ENCODE assay signal across 9 mouse cellular contexts in the genomic region with DNA sequence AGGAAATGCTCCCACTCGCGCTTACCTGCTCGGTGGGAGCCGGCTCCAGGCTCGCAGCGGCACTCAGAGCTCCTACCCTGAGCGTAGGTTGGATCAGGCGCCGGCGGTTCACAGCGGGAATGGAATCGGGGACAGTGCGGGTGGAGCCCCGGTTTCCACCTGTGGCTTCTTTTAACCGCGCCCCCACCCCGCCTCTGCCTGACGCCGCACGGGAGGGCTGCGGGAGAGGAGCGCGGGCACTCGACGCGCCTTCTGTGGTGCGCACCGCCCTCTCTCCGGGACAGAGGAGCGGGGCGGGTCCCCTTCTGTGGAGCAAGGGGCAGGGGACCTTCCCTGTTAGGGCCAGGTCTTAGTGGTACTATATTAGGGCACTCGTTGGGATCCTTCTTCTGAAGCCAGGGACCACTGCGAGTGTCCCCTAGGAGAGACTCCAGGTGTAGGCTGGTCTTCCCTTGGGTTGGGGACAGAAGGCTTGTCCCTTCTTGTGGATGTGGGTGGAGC. TPM values are rescaled to one million over a fixed set of nuclear protein-coding genes. Genes with fewer than 3 reads are reported as not detected.
DNase-seq lines count a peak whose midpoint lies in the region; ATAC-seq and TF ChIP-seq lines count a peak whose summit lies in the region.
"Had no signal": no experiment of that assay in that cellular context is flagged by ENCODE, and none has a peak within 500 bp of the region (broad histone marks: within the 10 kb centered on the region; RNA-seq: fewer than 3 reads in every experiment).

Gene Gjb6, minus strand, starts transcription at position 451 of the 501 bp plus-strand sequence.

- peak within 1 kb of the TSS; percentile 82 for H3K27ac ChIP-seq in left cerebral cortex, adult 2 months
- no peak within 1 kb of the TSS for H3K27ac ChIP-seq in forebrain, embryonic 11.5 days (ENCODE audit: low read depth, low read length)
- H3K27ac ChIP-seq in intestine, postnatal 0 days (ENCODE audit: low read depth, low read length), result no peak within 1 kb of the TSS
- H3K27ac ChIP-seq in midbrain, embryonic 14.5 days (replicated peaks; ENCODE audit: low read depth, low read length), result no peak within 1 kb of the TSS
- H3K27ac ChIP-seq: macrophage had no signal

- H3K27me3 ChIP-seq in forebrain, embryonic 11.5 days (ENCODE audit: control insufficient read depth, insufficient read depth, low read length), result peaks cover 22% of the 10 kb centered on the region
- peaks cover 22% of the 10 kb centered on the region for H3K27me3 ChIP-seq in intestine, postnatal 0 days (replicated peaks; ENCODE audit: control insufficient read depth, insufficient read depth, low read length)
- H3K27me3 ChIP-seq in midbrain, embryonic 14.5 days (ENCODE audit: control insufficient read depth, insufficient read depth, low read length), result peaks cover 25% of the 10 kb centered on the region

- intact Hi-C loops in left cerebral cortex, adult 2 months (cut with DNase I), result no loop called here

- peak within 1 kb of the TSS; percentile 53 for H3K4me2 ChIP-seq in forebrain, embryonic 11.5 days (ENCODE audit: low read depth, low read length, severe bottlenecking)
- H3K4me2 ChIP-seq in intestine, postnatal 0 days (replicated peaks; ENCODE audit: low read depth), result peak within 1 kb of the TSS; percentile 70
- peak within 1 kb of the TSS; percentile 72 for H3K4me2 ChIP-seq in midbrain, embryonic 14.5 days (ENCODE audit: low read length)

- H3K4me3 ChIP-seq in left cerebral cortex, adult 2 months, result peak within 1 kb of the TSS; percentile 48
- peak within 1 kb of the TSS; percentile 24 for H3K4me3 ChIP-seq in forebrain, embryonic 11.5 days (ENCODE audit: low read depth, low read length)
- H3K4me3 ChIP-seq in intestine, postnatal 0 days (ENCODE audit: low read depth, low read length), result peak within 1 kb of the TSS; percentile 39
- peak within 1 kb of the TSS; percentile 38 for H3K4me3 ChIP-seq in midbrain, embryonic 14.5 days (replicated peaks; ENCODE audit: low read depth, low read length)

- no peak within 1 kb of the TSS for H3K9ac ChIP-seq in forebrain, embryonic 11.5 days (ENCODE audit: low read length)
- H3K9ac ChIP-seq in intestine, postnatal 0 days (ENCODE audit: low read depth, low read length), result no peak within 1 kb of the TSS
- H3K9ac ChIP-seq in midbrain, embryonic 14.5 days (replicated peaks; ENCODE audit: low read length), result peak within 1 kb of the TSS; percentile 43

- no peak for TF ChIP-seq CTCF in left cerebral cortex, adult 2 months (IDR thresholded peaks at IDR 0.05)
- TF ChIP-seq CTCF in intestine, postnatal 0 days (IDR thresholded peaks at IDR 0.05; ENCODE audit: low read depth), result no peak

- H3K36me3 ChIP-seq in forebrain, embryonic 11.5 days (ENCODE audit: control insufficient read depth, insufficient read depth, low read length), result no peaks in the 10 kb centered on the region
- no peaks in the 10 kb centered on the region for H3K36me3 ChIP-seq in intestine, postnatal 0 days (ENCODE audit: control insufficient read depth, insufficient read depth)
- no peaks in the 10 kb centered on the region for H3K36me3 ChIP-seq in midbrain, embryonic 14.5 days (ENCODE audit: control insufficient read depth, insufficient read depth, low read length)

- H3K4me1 ChIP-seq in forebrain, embryonic 11.5 days (replicated peaks; ENCODE audit: control insufficient read depth, insufficient read depth, low read length), result no peaks in the 10 kb centered on the region
- H3K4me1 ChIP-seq in intestine, postnatal 0 days (replicated peaks; ENCODE audit: control insufficient read depth, insufficient read depth, low read length), result no peaks in the 10 kb centered on the region
- H3K4me1 ChIP-seq in midbrain, embryonic 14.5 days (ENCODE audit: control insufficient read depth, insufficient read depth, low read length), result peaks cover 8% of the 10 kb centered on the region; the same call in 1 of the 2 replicates

- H3K9me3 ChIP-seq in forebrain, embryonic 11.5 days (ENCODE audit: control insufficient read depth, low read length), result no peaks in the 10 kb centered on the region
- no peaks in the 10 kb centered on the region for H3K9me3 ChIP-seq in intestine, postnatal 0 days (ENCODE audit: control insufficient read depth)
- no peaks in the 10 kb centered on the region for H3K9me3 ChIP-seq in midbrain, embryonic 14.5 days (ENCODE audit: control insufficient read depth, low read length)

- peak in 1 of 2 experiments; percentile 32 for DNase-seq in left cerebral cortex, adult 2 months (ENCODE audit: extremely low spot score in 1 of 2, low spot score in 2 of 2)
- DNase-seq in left cerebral cortex, adult 9 months (ENCODE audit: low spot score in 2 of 2), result no peak
- DNase-seq in forebrain, embryonic 11.5 days (ENCODE audit: low spot score), result no peak
- peak; percentile 45 for DNase-seq in midbrain, embryonic 14.5 days
- no peak for DNase-seq in embryo, embryonic 9.5 days (ENCODE audit: extremely low spot score)
- no peak for DNase-seq in ovary, adult 18-20 months (ENCODE audit: low spot score)
- no peak for DNase-seq in spleen, postnatal 10 days (ENCODE audit: low spot score in 2 of 2)

- WGBS in forebrain, embryonic 11.5 days, result 2% methylated on average over 31 of the region's 33 CpGs
- 3% methylated on average over 31 of the region's 33 CpGs for WGBS in intestine, postnatal 0 days
- WGBS in midbrain, embryonic 14.5 days, result 1% methylated on average over 33 of the region's 33 CpGs

- no peak for ATAC-seq in forebrain, embryonic 11.5 days (replicated peaks; ENCODE audit: low FRiP score)
- ATAC-seq in intestine, postnatal 0 days, result no peak
- ATAC-seq in midbrain, embryonic 14.5 days (ENCODE audit: low FRiP score, low TSS enrichment), result peak; percentile 53; the same call in 1 of the 2 replicates

RNA-seq across cellular contexts. Expression of gene Gjb6, which starts in this region (rescaled TPM):
- total RNA-seq in left cerebral cortex, adult 2 months (2021), result 100 to 1,000 TPM; 110 to 118 TPM
- 1.1 and 1.8 TPM in 2 replicates for polyA plus RNA-seq in forebrain, embryonic 11.5 days (2014; fragmentation: Nextera tagmentation; extraction: Ambion mirVana)
- 0.33 and 0.63 TPM in 2 replicates for polyA plus RNA-seq in intestine, postnatal 0 days (2015; fragmentation: Nextera tagmentation; extraction: Ambion mirVana)
- 0.77 and 9.8 TPM in 2 replicates for polyA plus RNA-seq in midbrain, embryonic 14.5 days (2014; fragmentation: Nextera tagmentation; extraction: Ambion mirVana)
- polyA plus RNA-seq: macrophage had no signal
